Mouse (Mus musculus) ES-E14 (cell line): Measurements from ENCODE around the gene Sppl2a.

Experiments used
- ZC3H11A ChIP-seq: IDR thresholded peaks from 2 replicates; pipeline ENCODE4 v1.6.1; 2012; ENCODE audit warnings: low read depth, mild to moderate bottlenecking, inconsistent platforms, low read length, borderline replicate concordance
- ZNF384 ChIP-seq: IDR thresholded peaks from 2 replicates; pipeline ENCODE4 v1.6.1; 2012; ENCODE audit warnings: low read depth, low read length, inconsistent platforms

GRCm38 (mm10) chr2:126928681-126929080, 4.4 kb downstream of the Sppl2a start:
- TF ChIP-seq ZNF384 = no peak
- TF ChIP-seq ZC3H11A = no peak
